Mouse (Mus musculus): Measurements from ENCODE around the gene Ccdc7a. TPM values are rescaled to one million over a fixed set of nuclear protein-coding genes. Genes with fewer than 3 reads are reported as not detected.
"Not testable (repeated sequence)": the region's sequence is repeated elsewhere in the genome, so short reads cannot be mapped to it uniquely, and the experiment has no call there.

The Ccdc7a gene
- polyA plus RNA-seq (2017; shearing (Covaris generic)) = 1 to 10 TPM in 1 of 2 experiments, not detected in 1; 1.7 TPM

GRCm38 (mm10) chr8:129065417-129065816, at the start of gene Ccdc7a:
TSS of gene Ccdc7a (minus strand) at chr8:129065517.
- ATAC-seq = not testable (repeated sequence)

GRCm38 (mm10) chr8:129066834-129067233, 1.5 kb upstream of the Ccdc7a start, which contains the start of gene Ccdc7b:
TSS of gene Ccdc7b (plus strand) at chr8:129067134.
- ATAC-seq = not testable (repeated sequence)

GRCm38 (mm10) chr8:128991389-128991788, 73.9 kb downstream of the Ccdc7a start:
- ATAC-seq = no peak

- not testable (repeated sequence) for ATAC-seq
Measured at GRCm38 (mm10) chr8:128948941-128949340, 116.4 kb downstream of the Ccdc7a start.

- not testable (repeated sequence) for ATAC-seq
Measured at GRCm38 (mm10) chr8:128941022-128941641, 124.2 kb downstream of the Ccdc7a start.

GRCm38 (mm10) chr8:128933446-128933845, 131.9 kb downstream of the Ccdc7a start:
- ATAC-seq = no peak

GRCm38 (mm10) chr8:128882719-128883118, 182.6 kb downstream of the Ccdc7a start:
- ATAC-seq = no peak

- no peak for ATAC-seq
Measured at GRCm38 (mm10) chr8:128843749-128844148, 221.6 kb downstream of the Ccdc7a start.

- no peak for ATAC-seq
Measured at GRCm38 (mm10) chr8:128812521-128812920, 252.8 kb downstream of the Ccdc7a start.

GRCm38 (mm10) chr8:128798594-128798993, 266.7 kb downstream of the Ccdc7a start, which contains the start of gene Gm3952:
TSS of gene Gm3952 (minus strand) at chr8:128798694.
- ATAC-seq = no peak

GRCm38 (mm10) chr8:128735692-128736091, 329.6 kb downstream of the Ccdc7a start:
- ATAC-seq = no peak

- no peak for ATAC-seq
Measured at GRCm38 (mm10) chr8:128734118-128734517, 331.2 kb downstream of the Ccdc7a start.

- ATAC-seq = no peak
Measured at GRCm38 (mm10) chr8:128732254-128732653, 333.1 kb downstream of the Ccdc7a start.

GRCm38 (mm10) chr8:128727213-128727612, 338.1 kb downstream of the Ccdc7a start:
- no peak for ATAC-seq

GRCm38 (mm10) chr8:128724819-128725218, 340.5 kb downstream of the Ccdc7a start:
- peak; percentile 24 for ATAC-seq

- no peak for ATAC-seq
Measured at GRCm38 (mm10) chr8:128716184-128716583, 349.1 kb downstream of the Ccdc7a start.

GRCm38 (mm10) chr8:128709261-128709660, 356.1 kb downstream of the Ccdc7a start:
- peak; percentile 86 for ATAC-seq

GRCm38 (mm10) chr8:128704836-128705235, 360.5 kb downstream of the Ccdc7a start:
- ATAC-seq = no peak

- ATAC-seq = no peak
Measured at GRCm38 (mm10) chr8:128704376-128704775, 360.9 kb downstream of the Ccdc7a start.

GRCm38 (mm10) chr8:128697945-128698344, 367.4 kb downstream of the Ccdc7a start:
- no peak for ATAC-seq

GRCm38 (mm10) chr8:128696701-128697397, 368.5 kb downstream of the Ccdc7a start:
- no peak for ATAC-seq

GRCm38 (mm10) chr8:128690056-128690455, 375.3 kb downstream of the Ccdc7a start:
- no peak for ATAC-seq

- ATAC-seq = no peak
Measured at GRCm38 (mm10) chr8:128688679-128689078, 376.6 kb downstream of the Ccdc7a start.

GRCm38 (mm10) chr8:128686429-128686990, 378.8 kb downstream of the Ccdc7a start:
- no peak for ATAC-seq

Measured in activated CD4-positive, CD25-positive, alpha-beta regulatory T cell, adult 4 months (primary cell).